25 mouse cellular contexts compared by ENCODE assay signal in the genomic region with DNA sequence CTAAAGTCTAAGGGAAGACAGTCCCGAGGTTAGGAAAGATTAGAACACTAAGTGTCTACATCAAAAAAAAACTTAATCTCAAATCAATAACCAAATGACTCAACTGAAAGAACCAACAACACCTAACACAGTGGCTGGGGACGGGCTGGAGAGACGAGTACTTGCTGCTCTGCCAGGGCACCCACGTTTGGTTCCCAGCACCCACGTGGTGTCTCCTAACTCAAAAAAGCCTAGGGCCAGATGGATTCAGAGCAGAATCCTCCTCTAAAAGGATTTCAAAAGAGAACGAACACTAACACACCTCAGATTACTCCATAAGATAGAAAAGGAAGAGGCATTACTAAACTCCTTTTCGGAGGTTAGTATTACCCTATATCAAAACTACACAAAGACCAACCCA.
"Had no signal": no experiment of that assay in that cellular context is flagged by ENCODE, and none has a peak within 500 bp of the region (broad histone marks: within the 10 kb centered on the region; RNA-seq: fewer than 3 reads in every experiment).

No protein-coding gene starts in this region.

- H3K36me3 ChIP-seq: heart, embryonic 13.5 days; heart, embryonic 15.5 days; hindbrain, embryonic 13.5 days; hindbrain, embryonic 15.5 days; kidney, embryonic 15.5 days; limb, embryonic 13.5 days; limb, embryonic 15.5 days; liver, embryonic 12.5 days had no signal

- H3K27ac ChIP-seq: heart, adult 2 months; heart, embryonic 13.5 days; heart, embryonic 15.5 days; hindbrain, embryonic 13.5 days; hindbrain, embryonic 15.5 days; hindbrain, postnatal 0 days; kidney, embryonic 15.5 days; kidney, postnatal 0 days; limb, embryonic 13.5 days; limb, embryonic 15.5 days; liver, embryonic 12.5 days had no signal

- H3K4me3 ChIP-seq: heart, adult 2 months; heart, embryonic 13.5 days; heart, embryonic 15.5 days; hindbrain, embryonic 13.5 days; hindbrain, embryonic 15.5 days; kidney, embryonic 15.5 days; layer of hippocampus, adult 2 months; limb, embryonic 13.5 days; limb, embryonic 15.5 days; liver, embryonic 12.5 days had no signal

- DNase-seq: gastrocnemius, postnatal 14 days; gastrocnemius, postnatal 36 days; heart, adult 11 months; heart, adult 2 months; heart, postnatal 14 days; heart, postnatal 36 days; kidney, adult 11 months; kidney, adult 2 months; kidney, adult 9 months; kidney, postnatal 14 days; kidney, postnatal 36 days; left cerebral cortex, postnatal 4 days had no signal

- H3K4me2 ChIP-seq: heart, embryonic 11.5 days; heart, embryonic 13.5 days; heart, embryonic 15.5 days; hindbrain, embryonic 13.5 days; hindbrain, embryonic 15.5 days; kidney, embryonic 15.5 days; limb, embryonic 13.5 days; limb, embryonic 15.5 days; liver, embryonic 12.5 days had no signal

- H3K9me3 ChIP-seq: heart, embryonic 15.5 days; kidney, embryonic 15.5 days; limb, embryonic 13.5 days; limb, embryonic 15.5 days; liver, embryonic 12.5 days had no signal

- H3K27me3 ChIP-seq: hindbrain, embryonic 15.5 days; kidney, embryonic 15.5 days; limb, embryonic 13.5 days; limb, embryonic 15.5 days had no signal

- ATAC-seq: hindbrain, postnatal 0 days; intestine, embryonic 16.5 days; liver, embryonic 12.5 days had no signal

- H3K4me1 ChIP-seq: kidney, embryonic 15.5 days; limb, embryonic 13.5 days; limb, embryonic 15.5 days; liver, embryonic 12.5 days had no signal

- H3K9ac ChIP-seq: heart, embryonic 13.5 days; heart, embryonic 15.5 days; hindbrain, embryonic 13.5 days; hindbrain, embryonic 15.5 days; kidney, embryonic 15.5 days; limb, embryonic 13.5 days; limb, embryonic 15.5 days; liver, embryonic 12.5 days had no signal
